Mouse (Mus musculus) right cerebral cortex, adult 18-20 months (tissue): ENCODE results near the gene Olfr992.
"Not testable (repeated sequence)": the region's sequence is repeated elsewhere in the genome, so short reads cannot be mapped to it uniquely, and the experiment has no call there.

Source experiments
- DNase-seq: peaks from one replicate; pipeline ENCODE4 v3.0.0; 2022; ENCODE audit warnings: mixed read lengths

The Olfr992 gene

GRCm38 (mm10) chr2:85409369-85409768 lies at the start of gene Olfr992:
Gene Olfr992, minus strand, starts transcription at chr2:85409469.
- no peak for DNase-seq

- no peak for DNase-seq
Measured at GRCm38 (mm10) chr2:85443539-85443938, 34.3 kb upstream of the Olfr992 start, which contains the start of gene Olfr995. Gene Olfr995, minus strand, starts transcription at chr2:85443639.

GRCm38 (mm10) chr2:85442546-85442945 lies 33.3 kb upstream of the Olfr992 start:
- DNase-seq = no peak

- DNase-seq = no peak
Measured at GRCm38 (mm10) chr2:85436351-85436750, 27.1 kb upstream of the Olfr992 start, which contains the start of gene Olfr994. Gene Olfr994, minus strand, starts transcription at chr2:85436451.

- DNase-seq = peak; percentile 3
Measured at GRCm38 (mm10) chr2:85425893-85426292, 16.6 kb upstream of the Olfr992 start.

DNA sequence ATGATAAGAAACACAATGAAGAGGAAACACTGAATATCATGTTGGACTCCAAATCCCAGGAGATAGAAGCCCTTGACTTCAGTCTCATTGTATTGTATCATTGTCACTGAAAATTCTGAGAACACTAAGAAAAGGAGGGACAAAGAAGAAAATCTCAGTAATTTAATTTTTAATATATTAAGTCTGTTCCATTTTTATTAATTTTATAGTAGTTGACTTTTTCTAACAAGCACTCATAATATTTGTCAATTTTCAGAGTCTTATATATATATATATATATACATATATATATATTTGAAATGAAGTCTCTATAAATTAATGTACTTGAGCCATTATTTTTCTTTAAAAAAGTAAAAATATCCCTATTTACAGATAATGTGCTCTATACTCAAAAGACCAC lies 5.5 kb upstream of the Olfr992 start, which contains the start of gene Olfr993:
Gene Olfr993 (minus strand): TSS at position 101 of the 400 bp plus-strand sequence.
- DNase-seq = no peak

GRCm38 (mm10) chr2:85363127-85363526 lies 46.1 kb downstream of the Olfr992 start, which contains the start of gene Olfr988:
Gene Olfr988, minus strand, starts transcription at chr2:85363227.
- not testable (repeated sequence) for DNase-seq
